Mouse (Mus musculus): ENCODE results near the gene Selenov.
"Not testable (repeated sequence)": the region's sequence is repeated elsewhere in the genome, so short reads cannot be mapped to it uniquely, and the experiment has no call there.

The Selenov gene

GRCm38 (mm10) chr7:28294481-28294880, 3.5 kb upstream of the Selenov start:
- DNase-seq (ENCODE audit: low spot score in 2 of 2): peak; percentile 51 to 77

- DNase-seq (ENCODE audit: low spot score in 2 of 2): peak in 1 of 2 experiments; percentile 46
Measured at GRCm38 (mm10) chr7:28290165-28290564, 821 bp downstream of the Selenov start.

- no peak for DNase-seq (ENCODE audit: low spot score in 2 of 2)
Measured at GRCm38 (mm10) chr7:28280630-28281029, 10.4 kb downstream of the Selenov start.

GRCm38 (mm10) chr7:28278279-28278652, 12.7 kb downstream of the Selenov start:
- no peak for DNase-seq (ENCODE audit: low spot score in 2 of 2)

GRCm38 (mm10) chr7:28277615-28278278, 13.2 kb downstream of the Selenov start, which contains the start of gene Eid2b:
Eid2b (plus strand) TSS chr7:28277739.
- DNase-seq (ENCODE audit: low spot score in 2 of 2): peak; percentile 96 to 99

GRCm38 (mm10) chr7:28277237-28277614, 13.8 kb downstream of the Selenov start:
- DNase-seq (ENCODE audit: low spot score in 2 of 2): no peak

- DNase-seq (ENCODE audit: low spot score in 2 of 2): no peak
Measured at GRCm38 (mm10) chr7:28271761-28272160, 19.2 kb downstream of the Selenov start.

GRCm38 (mm10) chr7:28269355-28269754, 21.6 kb downstream of the Selenov start:
- DNase-seq (ENCODE audit: low spot score in 2 of 2): no peak

GRCm38 (mm10) chr7:28268576-28268975, 22.4 kb downstream of the Selenov start:
- no peak for DNase-seq (ENCODE audit: low spot score in 2 of 2)

GRCm38 (mm10) chr7:28268042-28268531, 22.9 kb downstream of the Selenov start:
- peak in 1 of 2 experiments; percentile 55 for DNase-seq (ENCODE audit: low spot score in 2 of 2)

- DNase-seq (ENCODE audit: low spot score in 2 of 2): peak; percentile 76 to 90
Measured at GRCm38 (mm10) chr7:28267129-28268041, 23.6 kb downstream of the Selenov start, which contains the start of gene Eid2. Eid2 (plus strand) TSS chr7:28267881.

- DNase-seq (ENCODE audit: low spot score in 2 of 2): no peak
Measured at GRCm38 (mm10) chr7:28265391-28265790, 25.6 kb downstream of the Selenov start.

GRCm38 (mm10) chr7:28263786-28264185, 27.2 kb downstream of the Selenov start:
- DNase-seq (ENCODE audit: low spot score in 2 of 2): peak in 1 of 2 experiments; percentile 31

GRCm38 (mm10) chr7:28262861-28263260, 28.1 kb downstream of the Selenov start:
- DNase-seq (ENCODE audit: low spot score in 2 of 2): no peak

GRCm38 (mm10) chr7:28255476-28255875, 35.5 kb downstream of the Selenov start:
- DNase-seq (ENCODE audit: low spot score in 2 of 2): no peak

GRCm38 (mm10) chr7:28254591-28254990, 36.4 kb downstream of the Selenov start:
- no peak for DNase-seq (ENCODE audit: low spot score in 2 of 2)

GRCm38 (mm10) chr7:28251976-28252375, 39.0 kb downstream of the Selenov start:
- no peak for DNase-seq (ENCODE audit: low spot score in 2 of 2)

- DNase-seq (ENCODE audit: low spot score in 2 of 2): no peak
Measured at GRCm38 (mm10) chr7:28248957-28249356, 42.0 kb downstream of the Selenov start.

GRCm38 (mm10) chr7:28243943-28244342, 47.0 kb downstream of the Selenov start:
- DNase-seq (ENCODE audit: low spot score in 2 of 2): not testable (repeated sequence)

Measured in cerebellum, postnatal 4 days (tissue).